Mouse (Mus musculus): Measurements from ENCODE around the gene 2610021A01Rik. TPM values are rescaled to one million over a fixed set of nuclear protein-coding genes. Genes with fewer than 3 reads are reported as not detected.
"Not testable (repeated sequence)": the region's sequence is repeated elsewhere in the genome, so short reads cannot be mapped to it uniquely, and the experiment has no call there.

Gene 2610021A01Rik
- total and polyA plus RNA-seq, 2 experiments from 2014 or later = 3.7 to 5.0 TPM

DNA sequence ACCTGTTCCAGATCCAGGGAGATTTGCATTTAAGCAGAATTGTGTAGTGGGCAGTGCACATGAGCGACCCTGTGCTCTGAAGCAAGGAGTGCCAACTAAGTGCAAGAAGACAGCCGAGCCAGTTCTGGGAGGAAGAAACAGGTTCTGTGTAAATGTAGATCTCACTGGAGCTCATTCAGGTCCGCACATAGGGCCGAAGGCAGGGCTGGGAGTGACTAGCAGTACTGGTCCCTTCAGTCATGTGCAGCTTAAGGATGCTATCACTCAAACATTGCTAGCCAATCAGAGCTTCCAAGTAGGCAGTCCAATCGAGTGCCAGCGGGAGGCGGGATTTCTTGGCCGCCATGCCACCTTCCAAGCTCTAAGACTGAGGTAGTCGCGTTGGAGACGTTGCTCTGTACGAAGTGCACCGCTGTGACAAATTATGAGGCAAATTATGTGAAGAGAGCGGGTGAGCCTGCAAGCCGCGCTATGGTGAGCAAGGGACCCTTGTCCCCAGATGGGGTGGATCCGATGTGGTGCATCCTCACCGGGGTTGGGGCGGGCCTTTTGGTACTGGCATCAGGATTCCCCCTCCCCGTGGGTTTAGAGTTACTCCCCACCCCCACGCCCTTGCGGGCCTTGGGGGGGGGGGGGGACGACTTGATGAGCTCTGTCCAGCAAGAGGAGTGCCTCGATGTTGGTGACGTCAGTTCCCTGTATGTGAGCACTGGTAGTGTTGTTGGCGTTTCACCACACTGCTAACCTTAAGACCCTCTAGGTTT is 34.4 kb downstream of the 2610021A01Rik start:
- ATAC-seq (ENCODE audit: insufficient read depth, low read depth) (peak; percentile 96), DNase-seq (ENCODE audit: low spot score) (peak; percentile 97)
- WGBS = under 1% methylated on average over 26 of the region's 26 CpGs
- 0 out of 2 replicates have a peak, but pooled peaks cover 5% of the 10 kb centered on the region for H3K9me3 ChIP-seq (replicated peaks; ENCODE audit: control insufficient read depth, low read length)
- no peaks in the 10 kb centered on the region for H3K27me3 ChIP-seq (ENCODE audit: control insufficient read depth, insufficient read depth, low read length)
- H3K36me3 ChIP-seq (replicated peaks; ENCODE audit: control insufficient read depth, insufficient read depth, low read length) = peaks cover 14% of the 10 kb centered on the region
- H3K4me3 ChIP-seq (ENCODE audit: low read depth, low read length) = peak overlapping the region; percentile 63
- peak overlapping the region; percentile 82 for H3K4me2 ChIP-seq (ENCODE audit: low read depth, low read length)
- TF ChIP-seq CTCF (IDR thresholded peaks at IDR 0.05; ENCODE audit: low read depth) (no peak), EP300 (IDR thresholded peaks at IDR 0.05; ENCODE audit: low read depth) (no peak)
- H3K9ac ChIP-seq (replicated peaks; ENCODE audit: low read depth, low read length) = peak overlapping the region; percentile 61
- H3K4me1 ChIP-seq (ENCODE audit: control insufficient read depth, insufficient read depth) = peaks cover 3% of the 10 kb centered on the region; the same call in 1 of the 2 replicates
- peak overlapping the region; percentile 97 for H3K27ac ChIP-seq (ENCODE audit: low read depth)

GRCm38 (mm10) chr7:41674326-41674725 is 75.3 kb downstream of the 2610021A01Rik start:
- ATAC-seq (ENCODE audit: insufficient read depth, low read depth) = not testable (repeated sequence)
- 40% methylated on average over 1 of the region's 1 CpGs for WGBS

More at GRCm38 (mm10) chr7:41674326-41674725, 75.3 kb downstream of the 2610021A01Rik start:
- H3K36me3 ChIP-seq (replicated peaks; ENCODE audit: control insufficient read depth, insufficient read depth, low read length); H3K27ac ChIP-seq (ENCODE audit: low read depth); H3K4me3 ChIP-seq (ENCODE audit: low read depth, low read length); DNase-seq (ENCODE audit: low spot score); H3K27me3 ChIP-seq (ENCODE audit: control insufficient read depth, insufficient read depth, low read length); H3K4me2 ChIP-seq (ENCODE audit: low read depth, low read length); H3K9me3 ChIP-seq (replicated peaks; ENCODE audit: control insufficient read depth, low read length); H3K4me1 ChIP-seq (ENCODE audit: control insufficient read depth, insufficient read depth); H3K9ac ChIP-seq (replicated peaks; ENCODE audit: low read depth, low read length): not testable (repeated sequence)

Other genes with a start within 250 kb of the 2610021A01Rik start
- gene AI987944, start 205.9 kb upstream of the 2610021A01Rik start, total RNA-seq (2014; rRNA removed; ENCODE audit: low replicate concordance) = 3.9 and 12.3 TPM in 2 replicates
- gene AI987944, start 205.9 kb upstream of the 2610021A01Rik start, polyA plus RNA-seq (2015; fragmentation: Nextera tagmentation; extraction: Ambion mirVana) = 9.1 and 9.8 TPM in 2 replicates
- gene Vmn2r57, start 150.5 kb upstream of the 2610021A01Rik start, total RNA-seq (2014; rRNA removed; ENCODE audit: low replicate concordance) = 0.04 and 0.54 TPM in 2 replicates
- gene Vmn2r57, start 150.5 kb upstream of the 2610021A01Rik start, polyA plus RNA-seq (2015; fragmentation: Nextera tagmentation; extraction: Ambion mirVana) = 0.10 and 0.11 TPM in 2 replicates
- gene Gm20449, start 99.8 kb upstream of the 2610021A01Rik start, total RNA-seq (2014; rRNA removed; ENCODE audit: low replicate concordance) = 1.1 TPM in 1 of 2 replicates, not detected in the other
- 0.04 TPM in 1 of 2 replicates, not detected in the other for gene Gm20449, start 99.8 kb upstream of the 2610021A01Rik start, polyA plus RNA-seq (2015; fragmentation: Nextera tagmentation; extraction: Ambion mirVana)
- 3.4 and 5.0 TPM in 2 replicates for gene AW146154, start 99.3 kb upstream of the 2610021A01Rik start, total RNA-seq (2014; rRNA removed; ENCODE audit: low replicate concordance)
- 5.2 and 5.3 TPM in 2 replicates for gene AW146154, start 99.3 kb upstream of the 2610021A01Rik start, polyA plus RNA-seq (2015; fragmentation: Nextera tagmentation; extraction: Ambion mirVana)
- gene Gm6871, start 25.6 kb upstream of the 2610021A01Rik start, total RNA-seq (2014; rRNA removed; ENCODE audit: low replicate concordance) = not detected in 2 replicates
- gene Gm6871, start 25.6 kb upstream of the 2610021A01Rik start, polyA plus RNA-seq (2015; fragmentation: Nextera tagmentation; extraction: Ambion mirVana) = not detected in 2 replicates
- 4.5 and 13.3 TPM in 2 replicates for gene Zfp788, start 34.0 kb downstream of the 2610021A01Rik start, total RNA-seq (2014; rRNA removed; ENCODE audit: low replicate concordance)
- gene Zfp788, start 34.0 kb downstream of the 2610021A01Rik start, polyA plus RNA-seq (2015; fragmentation: Nextera tagmentation; extraction: Ambion mirVana) = 5.0 and 5.1 TPM in 2 replicates